Mouse (Mus musculus): Measurements from ENCODE around the gene Pgs1.

DNA sequence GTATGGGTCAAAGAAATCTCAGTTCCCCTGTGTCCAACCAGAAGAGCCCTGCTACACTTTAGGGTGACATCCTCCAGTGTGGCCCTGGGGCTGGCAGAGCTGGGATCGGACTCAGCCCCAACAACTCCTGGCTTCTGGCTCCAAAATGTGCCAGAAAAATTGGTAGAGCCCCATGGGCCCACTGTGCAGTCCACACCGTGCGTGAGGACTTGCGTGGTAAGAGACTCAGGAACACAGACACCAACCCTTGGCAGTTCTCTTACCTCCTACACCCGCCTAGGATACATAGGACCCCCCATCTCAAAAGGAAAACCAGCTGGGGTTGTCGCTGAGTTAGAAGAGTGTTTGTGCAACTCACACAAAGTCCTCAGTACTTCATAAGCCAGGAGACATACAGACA, 45.2 kb upstream of the Pgs1 start:
- no peak for TF ChIP-seq GATA2 (IDR thresholded peaks at IDR 0.05; ENCODE audit: borderline replicate concordance, low read depth, low read length)
- no peak for TF ChIP-seq CTCF (IDR thresholded peaks at IDR 0.05; ENCODE audit: low read depth, low read length)
- no peak for TF ChIP-seq TAL1 (conservative IDR thresholded peaks at IDR 0.05; ENCODE audit: low read depth, low read length)
